Mouse (Mus musculus) CH12.LX (cell line): ENCODE measurements around the gene Zfp282. TPM values are rescaled to one million over a fixed set of nuclear protein-coding genes. Genes with fewer than 3 reads are reported as not detected.

Experiments used
- DNase-seq: peaks from one replicate; pipeline ENCODE4 v3.0.0-alpha.2; 2013; ENCODE audit errors: extremely low read depth
- H3K27ac ChIP-seq: 2 replicates; pipeline ENCODE4 v1.5.1; 2012; ENCODE audit warnings: low read depth, mild to moderate bottlenecking, control low read depth, moderate library complexity; ENCODE audit not compliant: insufficient read depth
- H3K27me3 ChIP-seq: replicated peaks from 2 replicates; pipeline ENCODE3; 2012; ENCODE audit warnings: inconsistent platforms
- H3K36me3 ChIP-seq, 2 experiments: replicated peaks in 1 of 2; 2 replicates each; pipeline versions ENCODE3 to v1.6.1; 2012; ENCODE audit warnings: inconsistent platforms in 1 of 2, low read length in 1 of 2, mild to moderate bottlenecking in 1 of 2, mixed read lengths in 1 of 2, moderate library complexity in 1 of 2; ENCODE audit not compliant: control insufficient read depth in 1 of 2, insufficient read depth in 1 of 2
- H3K4me1 ChIP-seq, 2 experiments: 2 replicates each; pipeline ENCODE4 v1.6.1; 2012; ENCODE audit warnings: inconsistent platforms in 1 of 2, moderate library complexity in 1 of 2; ENCODE audit not compliant: insufficient read depth in 2 of 2, control insufficient read depth in 1 of 2
- H3K4me2 ChIP-seq: 2 replicates; pipeline ENCODE4 v1.6.1; 2012; ENCODE audit warnings: low read depth, mild to moderate bottlenecking, control low read depth; ENCODE audit not compliant: poor library complexity, insufficient read depth, severe bottlenecking
- H3K4me3 ChIP-seq, 3 experiments: fragments of 150-350 bp in 1 of 3; sonication (generic) in 1 of 3; replicated peaks in 1 of 3; 2 replicates each; pipeline versions ENCODE3 to v1.5.1; 2011 to 2012; ENCODE audit warnings: low read depth in 2 of 3, low read length in 2 of 3, mild to moderate bottlenecking in 2 of 3, moderate library complexity in 2 of 3, control low read depth in 1 of 3, improper control_type of control experiment in 1 of 3, inconsistent platforms in 1 of 3, mixed read lengths in 1 of 3; ENCODE audit not compliant: poor library complexity in 1 of 3
- H3K79me2 ChIP-seq: replicated peaks from 2 replicates; pipeline ENCODE4 v1.6.1; 2012; ENCODE audit warnings: mild to moderate bottlenecking, moderate library complexity; ENCODE audit not compliant: control insufficient read depth, poor library complexity, insufficient read depth, severe bottlenecking; ENCODE audit errors: extremely low read depth
- H3K9ac ChIP-seq: 2 replicates; pipeline ENCODE4 v1.6.1; 2012; ENCODE audit warnings: low read depth, mild to moderate bottlenecking, control low read depth, moderate library complexity; ENCODE audit not compliant: insufficient read depth
- H3K9me3 ChIP-seq: replicated peaks from 2 replicates; pipeline ENCODE3; 2012; ENCODE audit warnings: low read length, inconsistent platforms, mixed read lengths
- BHLHE40 ChIP-seq: IDR thresholded peaks from 2 replicates; pipeline ENCODE4 v1.6.1; 2011; ENCODE audit warnings: mild to moderate bottlenecking, low read depth, low read length, improper control_type of control experiment
- CHD1 ChIP-seq: IDR thresholded peaks from 2 replicates; pipeline ENCODE4 v1.6.1; 2012; ENCODE audit warnings: low read depth, low read length, improper control_type of control experiment, inconsistent platforms
- CTCF ChIP-seq, 2 experiments: IDR thresholded peaks in 1 of 2; conservative IDR thresholded peaks in 1 of 2; 2 replicates each; pipeline ENCODE4 v1.5.1; 2011 to 2012; ENCODE audit warnings: low read depth in 2 of 2, low read length in 2 of 2, improper control_type of control experiment in 1 of 2, inconsistent platforms in 1 of 2, mild to moderate bottlenecking in 1 of 2, moderate library complexity in 1 of 2
- EP300 ChIP-seq: IDR thresholded peaks from 2 replicates; pipeline ENCODE4 v1.6.1; 2011; ENCODE audit warnings: low read length, improper control_type of control experiment
- ETS1 ChIP-seq: conservative IDR thresholded peaks from 2 replicates; pipeline ENCODE4 v1.6.1; 2012; ENCODE audit warnings: low read depth, mild to moderate bottlenecking, inconsistent platforms, low read length, improper control_type of control experiment, moderate library complexity
- GABPA ChIP-seq: IDR thresholded peaks from 2 replicates; pipeline ENCODE4 v1.6.1; 2012; ENCODE audit warnings: low read depth, low read length, improper control_type of control experiment, inconsistent platforms; ENCODE audit not compliant: insufficient replicate concordance
- HCFC1 ChIP-seq: IDR thresholded peaks from 2 replicates; pipeline ENCODE4 v1.6.1; 2012; ENCODE audit warnings: low read depth, mild to moderate bottlenecking, inconsistent platforms, low read length, improper control_type of control experiment
- IRF4 ChIP-seq: IDR thresholded peaks from 2 replicates; pipeline ENCODE4 v1.6.1; 2014; ENCODE audit warnings: low read depth, mild to moderate bottlenecking, inconsistent platforms, low read length, improper control_type of control experiment
- JUN ChIP-seq: IDR thresholded peaks from 2 replicates; pipeline ENCODE4 v1.6.1; 2011; ENCODE audit warnings: low read depth, mild to moderate bottlenecking, low read length, improper control_type of control experiment, moderate library complexity; ENCODE audit not compliant: insufficient read depth
- JUND ChIP-seq: conservative IDR thresholded peaks from 2 replicates; pipeline ENCODE4 v1.6.1; 2011; ENCODE audit warnings: low read depth, low read length, improper control_type of control experiment
- KAT2A ChIP-seq: IDR thresholded peaks from 2 replicates; pipeline ENCODE4 v1.6.1; 2012; ENCODE audit warnings: low read length, improper control_type of control experiment, inconsistent platforms; ENCODE audit not compliant: insufficient replicate concordance
- MAFK ChIP-seq: IDR thresholded peaks from 2 replicates; pipeline ENCODE4 v1.6.1; 2011; ENCODE audit warnings: low read length, improper control_type of control experiment; ENCODE audit not compliant: insufficient replicate concordance
- MAX ChIP-seq: IDR thresholded peaks from 2 replicates; pipeline ENCODE4 v1.6.1; 2011; ENCODE audit warnings: low read length, improper control_type of control experiment
- MAZ ChIP-seq: IDR thresholded peaks from 2 replicates; pipeline ENCODE4 v1.6.1; 2012; ENCODE audit warnings: low read depth, mild to moderate bottlenecking, inconsistent platforms, low read length, improper control_type of control experiment, moderate library complexity
- MEF2A ChIP-seq: IDR thresholded peaks from 2 replicates; pipeline ENCODE4 v1.6.1; 2014; ENCODE audit warnings: low read depth, mild to moderate bottlenecking, inconsistent platforms, low read length, improper control_type of control experiment, borderline replicate concordance
- MXI1 ChIP-seq: IDR thresholded peaks from 2 replicates; pipeline ENCODE4 v1.6.1; 2011; ENCODE audit warnings: mild to moderate bottlenecking, low read depth, low read length, improper control_type of control experiment
- NELFE ChIP-seq: IDR thresholded peaks from 2 replicates; pipeline ENCODE4 v1.6.1; 2011; ENCODE audit warnings: low read depth, low read length, improper control_type of control experiment
- NRF1 ChIP-seq: IDR thresholded peaks from 2 replicates; pipeline ENCODE4 v1.6.1; 2014; ENCODE audit warnings: low read depth, mild to moderate bottlenecking, inconsistent platforms, low read length, improper control_type of control experiment, moderate library complexity
- PAX5 ChIP-seq: IDR thresholded peaks from 2 replicates; pipeline ENCODE4 v1.6.1; 2012; ENCODE audit warnings: low read length, inconsistent platforms, mixed read lengths
- POLR2AphosphoS2 ChIP-seq: IDR thresholded peaks from 2 replicates; pipeline ENCODE4 v1.6.1; 2011; ENCODE audit warnings: low read depth, low read length, improper control_type of control experiment
- SIN3A ChIP-seq: IDR thresholded peaks from 2 replicates; pipeline ENCODE4 v1.6.1; 2012; ENCODE audit warnings: low read length, improper control_type of control experiment, inconsistent platforms
- SMC3 ChIP-seq: IDR thresholded peaks from 2 replicates; pipeline ENCODE4 v1.6.1; 2011; ENCODE audit warnings: low read depth, low read length, improper control_type of control experiment
- USF1 ChIP-seq: IDR thresholded peaks from 2 replicates; pipeline ENCODE4 v1.6.1; 2014; ENCODE audit warnings: low read depth, mild to moderate bottlenecking, inconsistent platforms, low read length, improper control_type of control experiment
- USF2 ChIP-seq: conservative IDR thresholded peaks from 2 replicates; pipeline ENCODE4 v1.6.1; 2011; ENCODE audit warnings: low read depth, low read length, improper control_type of control experiment
- ZC3H11A ChIP-seq: IDR thresholded peaks from 2 replicates; pipeline ENCODE4 v1.6.1; 2012; ENCODE audit warnings: low read depth, mild to moderate bottlenecking, inconsistent platforms, low read length, improper control_type of control experiment
- ZKSCAN1 ChIP-seq: IDR thresholded peaks from 2 replicates; pipeline ENCODE4 v1.6.1; 2012; ENCODE audit warnings: low read depth, inconsistent platforms, low read length, improper control_type of control experiment, borderline replicate concordance
- ZNF384 ChIP-seq: IDR thresholded peaks from 2 replicates; pipeline ENCODE4 v1.6.1; 2012; ENCODE audit warnings: low read depth, low read length, improper control_type of control experiment, inconsistent platforms
- dilution Hi-C: fragments of 300-500 bp; cut with MboI; formaldehyde crosslinking; loops from 2 replicates; pipeline ENCODE4 v1.14.3; 2020; ENCODE audit warnings: low sequenced_read_pairs; ENCODE audit not compliant: extremely low pct_unique_long_range_greater_than_20kb, extremely low pct_ligation_motif_present
- in situ Hi-C: fragments of 300-500 bp; cut with MboI; formaldehyde crosslinking; loops from 3 replicates; pipeline ENCODE4 v1.14.3; 2019; ENCODE audit warnings: low sequenced_read_pairs, low pct_ligation_motif_present, low pct_unique_long_range_greater_than_20kb, mixed read lengths
- polyA plus RNA-seq: library from polyadenylated mRNA; unstranded; fragments of >175 nt; gene quantifications from 2 replicates; pipeline ENCODE4 v1.2.1, GENCODE M21; 2012; ENCODE audit warnings: low read depth; ENCODE audit not compliant: insufficient read length
- total RNA-seq, 2 experiments: library from RNA; depleted of rRNA; stranded (reverse); fragments of 300-350 nt in 1 of 2; fragments of >200 nt in 1 of 2; gene quantifications; 2 replicates each; pipeline ENCODE4 v1.2.3; 2012 to 2014

Zfp282 gene
- total and polyA plus RNA-seq, 3 experiments = 10.9 to 15.0 (median 14.7) TPM

GRCm38 (mm10) chr6:47830104-47831078 lies 46.6 kb upstream of the Zfp282 start, which contains the start of gene Zfp786 (continued):
- TF ChIP-seq ZNF384 = no peak
- TF ChIP-seq, all 38 proteins: peak for 12

- Histone ChIP-seq H3K27ac (no peak overlapping the region), H3K9ac (no peak overlapping the region), H3K4me2 (no peak overlapping the region), H3K36me3 (no peaks in the 10 kb centered on the region), H3K27me3 (peaks cover 4% of the 10 kb centered on the region), H3K4me1 (peaks cover 2 to 15% of the 10 kb centered on the region in 2 experiments), H3K79me2 (0 out of 2 replicates have a peak, but pooled peaks cover 2% of the 10 kb centered on the region), H3K9me3 (no peaks in the 10 kb centered on the region), H3K4me3 (no peak overlapping the region)
- DNase-seq = no peak
- in situ Hi-C loops = no loop called here
- dilution Hi-C loops = no loop called here
- no peak for TF ChIP-seq GABPA
- TF ChIP-seq USF2 = no peak
- TF ChIP-seq USF1 = no peak
- TF ChIP-seq MEF2A = no peak
- no peak for TF ChIP-seq IRF4
These were observed 44.8 kb upstream of the Zfp282 start for GRCm38 (mm10) chr6:47832220-47832619.

GRCm38 (mm10) chr6:47835482-47835983 lies 41.5 kb upstream of the Zfp282 start, which contains the start of gene Zfp398:
Gene Zfp398, plus strand, starts transcription at chr6:47835661.
- H3K27ac ChIP-seq = peak within 1 kb of the TSS; percentile 89
- dilution Hi-C loops = no loop called here
- TF ChIP-seq MEF2A = 0 out of 2 replicates have a peak, but pooled peaks have one; percentile 66
- no peak for TF ChIP-seq PAX5
- no peak for TF ChIP-seq KAT2A
- no peak for TF ChIP-seq POLR2AphosphoS2
- TF ChIP-seq MAFK = no peak
- TF ChIP-seq CTCF (conservative IDR thresholded peaks at IDR 0.05 in 1 of 2, IDR thresholded peaks at IDR 0.05 in 1 of 2; ENCODE audit: low read depth in 2 of 2, low read length in 2 of 2) = peak in 1 of 2 experiments; percentile 100; a peak in 2 of 4 replicates
- peak; percentile 88 for TF ChIP-seq SIN3A
- TF ChIP-seq HCFC1 = peak; percentile 77
- no peak for TF ChIP-seq ZKSCAN1
- TF ChIP-seq JUND = no peak
- peak; percentile 78; the same call in 1 of the 2 replicates for TF ChIP-seq MAZ
- TF ChIP-seq MAX = peak; percentile 47; the same call in 1 of the 2 replicates
- TF ChIP-seq GABPA = peak; percentile 45; the same call in 1 of the 2 replicates
- TF ChIP-seq JUN = no peak
- peak; percentile 78 for TF ChIP-seq NELFE
- peak; percentile 76 for TF ChIP-seq MXI1
- TF ChIP-seq ETS1 = no peak; the same call in 1 of the 2 replicates
- no peak for TF ChIP-seq EP300
- TF ChIP-seq ZC3H11A = no peak
- TF ChIP-seq NRF1 = peak; percentile 40; the same call in 1 of the 2 replicates
- 0 out of 2 replicates have a peak, but pooled peaks have one; percentile 18 for TF ChIP-seq BHLHE40
- TF ChIP-seq SMC3 = peak; percentile 76
- peak; percentile 58; the same call in 1 of the 2 replicates for TF ChIP-seq CHD1

More at GRCm38 (mm10) chr6:47835482-47835983, 41.5 kb upstream of the Zfp282 start, which contains the start of gene Zfp398:
- Histone ChIP-seq H3K9me3 (no peaks in the 10 kb centered on the region), H3K9ac (peak within 1 kb of the TSS; percentile 80), H3K4me3 (peak within 1 kb of the TSS; percentile 91 to 99 (median 98)), H3K36me3 (peaks cover 4 to 9% of the 10 kb centered on the region in 2 experiments), H3K79me2 (peaks cover 7% of the 10 kb centered on the region; the same call in 1 of the 2 replicates), H3K4me2 (peak within 1 kb of the TSS; percentile 70), H3K27me3 (no peaks in the 10 kb centered on the region), H3K4me1 (peaks cover 2 to 18% of the 10 kb centered on the region in 2 experiments)
- DNase-seq = peak; percentile 87
- in situ Hi-C loops = no loop called here
